Mouse (Mus musculus) embryonic facial prominence, embryonic 11.5 days (tissue): ENCODE measurements around the gene Mrps9. TPM values are rescaled to one million over a fixed set of nuclear protein-coding genes. Genes with fewer than 3 reads are reported as not detected.

ENCODE experiments used
- ATAC-seq: fragments of 200-750 bp; cut with Nextera tagmentation; replicated peaks from 2 replicates; pipeline ENCODE4 v1.8.0; 2017; ENCODE audit warnings: low read depth; ENCODE audit not compliant: insufficient number of reproducible peaks, low FRiP score, low TSS enrichment
- DNase-seq: peaks from one replicate; pipeline ENCODE4 v3.0.0-alpha.2; 2015; ENCODE audit warnings: low spot score
- H3K27ac ChIP-seq: fragments of 300-500 bp; sonication (generic); replicated peaks from 2 replicates; pipeline ENCODE4 v1.5.1; 2014; ENCODE audit warnings: mild to moderate bottlenecking, low read depth, low read length, control low read depth
- H3K27me3 ChIP-seq: fragments of 300-500 bp; sonication (generic); 2 replicates; pipeline ENCODE4 v1.6.1; 2014; ENCODE audit warnings: mild to moderate bottlenecking, low read length, moderate library complexity, mixed read lengths; ENCODE audit not compliant: control insufficient read depth, insufficient read depth
- H3K36me3 ChIP-seq: fragments of 300-500 bp; sonication (generic); replicated peaks from 2 replicates; pipeline ENCODE4 v1.6.1; 2014; ENCODE audit warnings: low read depth, mild to moderate bottlenecking, low read length, moderate library complexity, mixed read lengths; ENCODE audit not compliant: control insufficient read depth, insufficient read depth
- H3K4me1 ChIP-seq: fragments of 300-500 bp; sonication (generic); 2 replicates; pipeline ENCODE4 v1.6.1; 2014; ENCODE audit warnings: low read length, mixed read lengths; ENCODE audit not compliant: control insufficient read depth, insufficient read depth
- H3K4me2 ChIP-seq: fragments of 300-500 bp; sonication (generic); 2 replicates; pipeline ENCODE4 v1.6.1; 2014; ENCODE audit warnings: low read depth, mild to moderate bottlenecking, control low read depth, low read length, moderate library complexity
- H3K4me3 ChIP-seq: fragments of 300-500 bp; sonication (generic); 2 replicates; pipeline ENCODE4 v1.5.1; 2014; ENCODE audit warnings: low read depth, low read length, control low read depth
- H3K9ac ChIP-seq: fragments of 300-500 bp; sonication (generic); replicated peaks from 2 replicates; pipeline ENCODE4 v1.6.1; 2014; ENCODE audit warnings: mild to moderate bottlenecking, control low read depth, low read length
- H3K9me3 ChIP-seq: fragments of 300-500 bp; sonication (generic); replicated peaks from 2 replicates; pipeline ENCODE4 v1.6.1; 2016; ENCODE audit warnings: mild to moderate bottlenecking, low read length, inconsistent platforms, mixed read lengths; ENCODE audit not compliant: control insufficient read depth
- WGBS: fragments of 180-500 bp; shearing (Covaris S2); extraction: QIAGEN DNeasy Blood & Tissue Kit; methylation state at CpG from one replicate; pipeline ENCODE4 v1.1.7; 2014; 5-methylcytosine and 5-hydroxymethylcytosine counted together
- polyA plus RNA-seq: library from polyadenylated mRNA; unstranded; fragments of >200 nt; fragmentation: Nextera tagmentation; extraction: Ambion mirVana; gene quantifications from 2 replicates; pipeline ENCODE4 v1.2.1, GENCODE M21; 2014

Gene Mrps9
- 60.0 and 63.1 TPM in 2 replicates for polyA plus RNA-seq

DNA sequence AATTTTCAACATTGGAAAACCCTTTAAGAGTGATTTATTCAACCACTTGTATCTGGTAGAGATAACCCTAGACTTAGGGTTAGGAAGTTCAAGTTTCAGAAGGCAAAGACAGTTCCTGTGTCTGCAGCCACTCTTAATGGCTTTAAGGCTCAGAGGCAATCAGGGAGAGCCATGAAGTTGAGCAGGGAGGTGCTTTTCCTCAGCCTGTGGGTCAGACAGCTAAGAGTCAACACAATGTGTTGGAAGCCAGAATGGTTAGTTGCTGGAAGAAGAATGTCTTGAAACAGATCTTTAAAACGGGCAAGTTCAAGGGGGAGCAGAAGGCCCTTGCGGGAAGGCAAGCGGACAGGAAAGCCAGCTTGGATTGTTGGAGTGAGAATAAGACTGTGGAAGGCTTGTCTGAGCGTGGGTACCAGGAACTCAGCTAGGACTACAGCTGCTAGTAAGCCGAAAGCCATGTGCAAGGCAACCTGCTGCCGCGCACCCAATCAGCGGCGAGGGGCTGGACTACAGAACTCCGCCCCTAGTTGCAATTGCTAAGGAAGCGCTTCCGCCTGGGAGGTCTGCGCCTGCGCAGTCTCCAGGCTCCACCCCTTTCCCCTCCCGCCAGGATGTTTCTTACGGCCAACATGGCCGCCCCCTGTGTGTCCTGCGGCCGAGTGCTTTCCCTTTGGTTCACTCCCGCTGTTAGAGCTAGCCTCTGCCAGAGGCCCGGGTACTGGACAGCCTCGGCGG, at the start of gene Mrps9:
Mrps9 (plus strand) TSS at position 571 of the 735 bp plus-strand sequence.
- Histone ChIP-seq H3K9me3 (no peaks in the 10 kb centered on the region), H3K36me3 (no peaks in the 10 kb centered on the region), H3K9ac (peak within 1 kb of the TSS; percentile 62), H3K27me3 (no peaks in the 10 kb centered on the region), H3K27ac (0 out of 2 replicates have a peak within 1 kb of the TSS, but pooled peaks have one; percentile 10), H3K4me2 (peak within 1 kb of the TSS; percentile 74), H3K4me1 (no peaks in the 10 kb centered on the region), H3K4me3 (peak within 1 kb of the TSS; percentile 93)
- DNase-seq (peak; percentile 98), ATAC-seq (peak; percentile 98)
- WGBS = under 1% methylated on average over 23 of the region's 23 CpGs

DNA sequence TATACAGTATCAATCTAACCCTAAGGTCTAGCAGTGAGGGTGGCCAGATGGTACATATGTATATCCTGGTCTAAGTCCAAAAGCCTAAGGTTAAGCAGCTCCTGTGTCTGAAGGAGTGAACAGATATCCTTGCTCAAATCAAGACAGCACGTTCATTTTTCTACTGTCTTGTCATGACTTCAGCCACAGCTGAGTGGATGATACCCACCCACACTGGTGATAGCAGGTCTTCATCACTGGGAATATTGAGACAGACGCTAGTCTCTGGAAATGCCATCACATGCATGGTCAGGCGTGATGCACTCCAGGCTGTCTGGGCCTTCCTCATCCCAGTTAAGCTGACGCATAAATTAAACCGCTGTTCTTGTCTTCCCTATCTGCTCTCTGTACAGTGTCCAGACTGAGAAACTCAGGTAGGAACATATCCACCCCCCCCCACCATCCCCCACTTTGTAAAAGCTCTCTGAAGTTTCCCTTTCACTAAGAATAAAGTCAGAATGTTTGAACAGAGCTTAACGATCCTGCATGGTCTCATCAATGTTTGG, 37.7 kb upstream of the Mrps9 start:
- no peaks in the 10 kb centered on the region for H3K4me1 ChIP-seq
- H3K27ac ChIP-seq = no peak overlapping the region
- ATAC-seq (no peak), DNase-seq (no peak)
- no peaks in the 10 kb centered on the region for H3K9me3 ChIP-seq
- 93% methylated on average over 6 of the region's 6 CpGs for WGBS
- no peaks in the 10 kb centered on the region for H3K36me3 ChIP-seq
- no peak overlapping the region for H3K4me3 ChIP-seq
- H3K27me3 ChIP-seq = no peaks in the 10 kb centered on the region
- H3K9ac ChIP-seq = no peak overlapping the region
- H3K4me2 ChIP-seq = no peak overlapping the region

DNA sequence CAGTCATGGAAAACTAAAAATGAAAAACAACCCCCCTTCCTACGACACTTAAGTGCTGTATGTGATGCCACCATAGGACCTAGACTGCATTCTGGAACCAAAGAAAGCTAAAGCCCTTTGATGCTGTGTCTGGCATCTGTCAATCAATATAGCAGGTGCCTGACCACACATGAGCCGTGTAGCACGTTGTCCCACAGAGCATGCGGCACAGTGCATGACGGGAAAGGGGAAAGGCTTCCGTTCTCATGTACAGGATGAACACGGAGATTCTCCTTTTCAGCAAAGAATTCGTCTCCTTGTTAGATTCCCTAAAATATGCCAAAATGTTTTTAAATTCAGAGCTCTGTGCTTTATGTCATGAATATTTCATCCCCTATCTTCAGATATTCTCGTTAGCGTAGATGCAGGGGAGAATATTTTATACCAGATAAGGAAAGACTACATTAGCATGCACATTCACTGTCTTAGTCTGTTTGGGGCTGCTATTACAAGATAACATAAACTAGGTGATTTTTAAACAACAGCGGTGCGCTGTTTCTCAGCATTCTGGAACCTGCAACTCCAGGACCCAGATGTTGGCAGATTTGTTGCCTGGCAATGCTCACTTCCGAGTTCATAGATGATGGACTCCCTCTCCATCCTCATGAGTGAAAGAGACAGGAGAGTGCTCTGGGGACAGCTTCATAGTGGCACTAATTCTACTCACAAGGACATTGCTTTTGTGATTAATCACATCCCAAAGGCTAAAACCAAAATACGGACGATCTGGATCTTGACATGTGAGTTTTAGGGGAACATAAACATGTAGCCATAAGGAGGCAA, 36.0 kb upstream of the Mrps9 start:
- H3K4me3 ChIP-seq = no peak overlapping the region

DNA sequence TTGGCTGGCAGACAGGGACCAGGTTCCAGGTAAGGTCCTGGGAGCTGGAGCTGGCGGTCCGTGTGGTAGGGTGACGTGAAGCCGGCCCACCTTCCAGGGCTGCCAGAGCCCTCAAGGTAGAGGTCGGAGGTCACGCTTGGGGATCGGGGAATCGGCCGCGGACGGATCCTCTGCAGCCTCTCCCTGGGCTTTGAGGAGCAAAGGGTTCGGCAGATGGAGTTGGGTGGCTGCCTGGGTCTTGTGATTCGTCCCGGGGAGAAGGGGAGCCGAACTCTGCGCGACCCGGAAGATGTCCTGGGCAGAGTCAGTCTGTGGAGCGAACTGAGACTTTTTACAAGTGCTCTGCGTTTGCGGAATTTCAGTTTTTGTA, 350 bp downstream of the Mrps9 start:
- H3K36me3 ChIP-seq = no peaks in the 10 kb centered on the region
- H3K4me3 ChIP-seq = peak overlapping the region; percentile 93
- under 1% methylated on average over 21 of the region's 21 CpGs for WGBS
- H3K9ac ChIP-seq = peak overlapping the region; percentile 62
- H3K27ac ChIP-seq = 0 out of 2 replicates have a peak overlapping the region, but pooled peaks have one; percentile 10
- DNase-seq (no peak), ATAC-seq (peak; percentile 85; the same call in 1 of the 2 replicates)
- peak overlapping the region; percentile 74 for H3K4me2 ChIP-seq
- H3K9me3 ChIP-seq = no peaks in the 10 kb centered on the region
- H3K27me3 ChIP-seq = no peaks in the 10 kb centered on the region
- no peaks in the 10 kb centered on the region for H3K4me1 ChIP-seq

More for the DNA sequence above, 36.0 kb upstream of the Mrps9 start:
- H3K4me1 ChIP-seq = no peaks in the 10 kb centered on the region
- no peaks in the 10 kb centered on the region for H3K36me3 ChIP-seq
- H3K27me3 ChIP-seq = no peaks in the 10 kb centered on the region
- H3K9ac ChIP-seq = no peak overlapping the region
- ATAC-seq (no peak), DNase-seq (no peak)
- H3K27ac ChIP-seq = no peak overlapping the region
- 89% methylated on average over 15 of the region's 15 CpGs for WGBS
- no peaks in the 10 kb centered on the region for H3K9me3 ChIP-seq
- no peak overlapping the region for H3K4me2 ChIP-seq

DNA sequence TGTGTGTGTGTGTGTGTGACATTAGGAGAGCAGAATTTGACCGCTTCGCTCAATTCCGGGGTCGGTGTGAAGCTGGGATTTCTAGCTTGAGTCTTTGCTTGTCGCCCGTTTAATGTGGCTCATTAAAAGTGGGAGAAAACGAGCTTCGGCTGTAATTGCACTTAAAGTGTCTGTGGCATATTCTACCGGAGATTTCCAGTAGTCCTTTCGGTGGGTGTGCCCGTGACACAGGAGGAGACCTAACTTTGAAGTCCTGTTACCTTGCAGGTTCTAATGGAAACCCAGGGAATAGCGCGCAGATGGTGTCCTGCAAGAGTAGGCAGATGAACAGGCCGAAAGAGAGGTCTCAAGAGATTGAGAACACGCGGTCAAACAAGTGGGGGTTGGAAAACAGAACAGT, 777 bp downstream of the Mrps9 start:
- peak overlapping the region; percentile 62 for H3K9ac ChIP-seq
- H3K27ac ChIP-seq = no peak overlapping the region
- H3K4me2 ChIP-seq = peak overlapping the region; percentile 74
- no peaks in the 10 kb centered on the region for H3K9me3 ChIP-seq
- no peaks in the 10 kb centered on the region for H3K36me3 ChIP-seq
- 3% methylated on average over 16 of the region's 16 CpGs for WGBS
- ATAC-seq (no peak), DNase-seq (peak; percentile 9)
- no peaks in the 10 kb centered on the region for H3K27me3 ChIP-seq
- no peaks in the 10 kb centered on the region for H3K4me1 ChIP-seq
- H3K4me3 ChIP-seq = peak overlapping the region; percentile 93

DNA sequence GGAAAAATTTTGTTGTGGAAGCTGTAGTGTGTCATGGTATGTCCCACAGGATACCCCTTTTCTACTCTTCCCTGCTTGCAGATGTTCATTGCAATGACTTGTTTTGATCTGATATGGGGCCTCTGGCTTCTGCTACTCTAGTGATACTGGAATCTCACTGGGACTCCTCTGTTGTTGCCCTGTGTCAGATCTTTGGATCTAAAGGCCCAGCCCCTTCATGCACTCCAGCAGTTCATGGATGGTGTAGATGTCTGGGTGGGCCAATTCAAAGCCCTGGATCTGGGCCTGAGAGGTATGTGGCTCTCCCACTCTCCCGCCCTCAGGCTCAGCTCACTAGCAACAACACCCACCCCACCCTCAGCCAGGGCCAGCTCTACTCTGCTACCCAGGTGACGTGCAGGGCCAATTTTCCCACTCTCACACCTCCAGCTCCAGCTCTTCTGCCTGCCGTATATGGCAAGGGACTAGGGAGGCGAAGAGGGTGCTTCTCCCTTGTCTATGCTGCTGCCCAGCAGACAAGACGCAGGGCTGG, 13.8 kb downstream of the Mrps9 start:
- H3K36me3 ChIP-seq = no peaks in the 10 kb centered on the region; the same call in 1 of the 2 replicates
- 90% methylated on average over 5 of the region's 5 CpGs for WGBS
- DNase-seq = no peak

DNA sequence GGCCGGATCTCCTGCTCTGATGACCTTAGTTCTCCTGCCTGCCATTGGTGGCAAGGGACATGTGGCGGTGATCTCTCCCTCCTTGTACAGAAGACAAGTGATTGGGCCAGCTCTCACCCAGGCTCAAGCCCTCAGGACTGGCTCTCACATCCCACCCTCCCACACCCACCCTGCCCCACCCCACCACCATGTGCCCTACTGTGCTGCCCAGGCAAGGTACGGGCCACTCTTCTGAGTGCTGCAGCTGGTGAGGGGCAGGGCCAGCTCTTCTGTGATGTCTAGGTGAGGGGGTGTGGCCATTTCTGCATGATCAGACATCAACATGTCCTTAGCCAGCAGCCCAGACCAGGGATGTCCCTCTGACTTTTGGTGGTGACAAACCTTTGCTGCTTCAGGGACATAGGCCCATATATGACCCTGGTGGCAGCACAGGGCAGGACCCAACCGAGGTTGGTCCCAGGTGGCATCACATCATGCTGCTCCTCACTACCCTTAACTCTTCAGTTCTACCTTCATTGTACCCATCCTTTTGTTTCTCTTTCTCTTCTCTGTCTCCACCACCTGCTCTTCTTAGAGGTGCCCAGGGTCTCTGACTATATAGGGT, 14.4 kb downstream of the Mrps9 start:
- ATAC-seq (no peak), DNase-seq (no peak)
- H3K27ac ChIP-seq = no peak overlapping the region
- WGBS = 94% methylated on average over 4 of the region's 4 CpGs
- no peak overlapping the region for H3K4me2 ChIP-seq
- no peak overlapping the region for H3K4me3 ChIP-seq
- H3K9me3 ChIP-seq = no peaks in the 10 kb centered on the region
- H3K9ac ChIP-seq = no peak overlapping the region
- H3K27me3 ChIP-seq = no peaks in the 10 kb centered on the region
- H3K4me1 ChIP-seq = no peaks in the 10 kb centered on the region
- H3K36me3 ChIP-seq = no peaks in the 10 kb centered on the region; the same call in 1 of the 2 replicates

More for the DNA sequence above, 13.8 kb downstream of the Mrps9 start:
- Histone ChIP-seq H3K9me3 (no peaks in the 10 kb centered on the region), H3K27me3 (no peaks in the 10 kb centered on the region), H3K27ac (no peak overlapping the region), H3K4me2 (no peak overlapping the region), H3K9ac (no peak overlapping the region), H3K4me1 (no peaks in the 10 kb centered on the region), H3K4me3 (no peak overlapping the region)
- ATAC-seq = no peak
